Mouse (Mus musculus) embryo, embryonic 9.5 days (tissue): ENCODE data around the gene Lipn.

Experiments used
- DNase-seq: peaks from one replicate; pipeline ENCODE4 v3.0.0-alpha.2; 2017; ENCODE audit errors: extremely low spot score

The Lipn gene

GRCm38 (mm10) chr19:34066779-34067472, at the start of gene Lipn:
TSS of gene Lipn (plus strand) at chr19:34067358.
- DNase-seq, result no peak

- no peak for DNase-seq
Observed at GRCm38 (mm10) chr19:34021440-34022172, 45.6 kb upstream of the Lipn start.

GRCm38 (mm10) chr19:34022759-34023158, 44.4 kb upstream of the Lipn start:
- DNase-seq, result no peak

- no peak for DNase-seq
Observed at GRCm38 (mm10) chr19:34039731-34040130, 27.4 kb upstream of the Lipn start.

GRCm38 (mm10) chr19:34043008-34043407, 24.1 kb upstream of the Lipn start:
- no peak for DNase-seq

- DNase-seq, result no peak
Observed at GRCm38 (mm10) chr19:34049371-34050039, 17.7 kb upstream of the Lipn start.

DNA sequence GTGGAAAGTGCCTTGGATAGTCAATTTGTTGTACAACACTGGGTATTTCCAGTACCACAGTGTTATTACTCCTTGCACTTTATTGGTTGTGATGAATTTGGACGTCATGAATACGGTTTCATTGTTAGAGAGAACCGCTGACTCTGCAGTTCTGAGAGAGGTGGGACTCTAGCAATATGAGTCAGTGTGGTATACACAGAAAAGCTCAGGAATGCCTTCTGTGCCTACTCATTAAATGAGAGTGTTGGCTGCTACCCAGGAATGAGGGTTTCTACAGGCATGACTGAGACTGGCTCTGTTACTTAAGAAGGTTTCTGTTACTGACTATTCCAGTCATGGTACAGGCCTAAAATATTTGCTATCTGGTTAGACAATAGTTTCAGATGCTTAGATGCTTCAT, 15.7 kb upstream of the Lipn start:
- DNase-seq, result no peak

DNA sequence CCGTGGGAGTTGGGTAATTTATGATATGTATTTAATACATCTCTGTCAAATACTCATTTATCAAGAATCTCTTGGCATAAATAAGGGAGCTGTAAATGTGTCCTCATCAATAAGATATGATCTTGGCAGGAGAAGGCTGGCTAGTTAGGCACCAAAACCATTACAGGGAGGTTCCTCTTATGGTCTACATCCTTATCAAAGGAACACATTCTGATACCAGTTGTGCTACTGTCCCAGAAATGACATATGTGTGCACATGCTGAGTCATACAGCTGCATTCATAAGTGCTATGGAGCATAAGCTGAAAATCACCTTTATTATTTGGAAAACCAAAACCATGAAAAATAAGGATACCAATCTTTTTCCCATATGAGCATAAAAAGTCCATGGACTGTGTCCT, 3.6 kb upstream of the Lipn start:
- no peak for DNase-seq

- no peak for DNase-seq
Observed at GRCm38 (mm10) chr19:34064059-34064458, 3.1 kb upstream of the Lipn start.

- no peak for DNase-seq
Observed at GRCm38 (mm10) chr19:34074239-34074638, 7.1 kb downstream of the Lipn start.

- DNase-seq, result no peak
Observed at GRCm38 (mm10) chr19:34078130-34078529, 11.0 kb downstream of the Lipn start.

DNA sequence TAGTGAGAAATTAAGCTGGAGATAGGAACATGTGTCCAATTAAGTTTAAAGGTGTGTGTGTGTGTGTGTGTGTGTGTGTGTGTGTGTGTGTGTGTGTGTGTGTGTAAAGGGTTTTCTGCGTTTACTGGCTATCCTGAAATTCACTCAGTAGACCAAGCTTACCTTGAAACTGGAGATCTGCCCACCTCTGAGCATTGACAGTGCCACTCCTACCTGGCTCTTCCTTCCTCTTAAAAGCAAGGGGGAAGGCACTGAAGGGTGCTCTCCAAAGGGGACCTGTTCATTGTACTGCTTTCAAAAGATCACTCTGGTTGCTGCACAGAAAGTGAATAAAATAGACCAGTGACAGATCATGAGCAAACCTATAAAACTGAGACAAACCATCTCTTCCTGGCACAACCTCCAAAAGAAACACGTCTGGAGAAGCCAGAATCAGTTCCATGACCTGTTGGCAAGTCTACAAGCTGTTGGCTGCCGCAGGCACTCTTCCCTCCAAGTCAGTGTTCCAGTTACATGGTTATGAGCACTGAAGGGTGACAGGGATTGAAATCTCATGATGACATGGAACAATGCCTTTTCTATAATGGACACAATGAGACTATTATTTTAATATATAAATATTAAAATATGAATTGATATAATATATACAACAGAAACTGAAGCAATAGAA, 22.0 kb downstream of the Lipn start:
- DNase-seq, result no peak

DNA sequence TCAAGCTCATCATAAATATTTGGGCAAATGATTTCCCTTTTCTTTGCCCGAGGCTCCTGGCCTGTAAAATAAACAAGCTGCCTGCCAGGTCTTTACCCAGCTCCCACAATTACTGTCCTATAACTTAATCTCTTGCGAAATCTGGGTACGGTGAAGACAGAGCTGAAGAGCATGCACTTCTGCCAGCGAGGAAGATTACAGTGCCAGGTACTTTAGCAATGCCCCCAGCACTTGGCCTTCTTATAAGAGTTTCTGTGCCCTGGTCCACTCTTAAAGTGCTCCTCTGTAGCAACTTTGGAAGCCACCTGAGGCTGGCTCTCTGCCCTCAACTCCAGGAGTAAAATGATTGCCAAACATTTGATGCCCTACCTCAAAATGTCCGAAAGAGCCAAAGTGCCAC, 28.2 kb downstream of the Lipn start:
- DNase-seq, result no peak

DNA sequence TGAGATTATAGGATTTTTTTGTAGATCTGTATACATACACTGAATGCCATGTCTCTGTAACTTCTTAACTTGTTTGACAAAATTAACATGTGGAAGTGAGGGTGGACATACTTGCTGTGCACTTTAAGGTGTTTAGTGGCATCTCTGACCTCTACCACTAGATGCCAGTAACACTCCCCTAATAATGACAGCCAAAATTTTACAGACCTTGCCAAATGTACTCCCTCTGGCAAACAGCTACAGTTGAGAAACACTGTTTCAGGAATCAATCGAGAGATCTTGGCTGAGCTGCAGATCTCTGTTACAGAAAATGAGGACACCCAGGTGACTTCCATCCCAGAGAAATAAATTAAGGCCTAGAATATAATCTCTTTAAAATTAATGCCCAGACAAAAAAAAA, 29.1 kb downstream of the Lipn start:
- no peak for DNase-seq

DNA sequence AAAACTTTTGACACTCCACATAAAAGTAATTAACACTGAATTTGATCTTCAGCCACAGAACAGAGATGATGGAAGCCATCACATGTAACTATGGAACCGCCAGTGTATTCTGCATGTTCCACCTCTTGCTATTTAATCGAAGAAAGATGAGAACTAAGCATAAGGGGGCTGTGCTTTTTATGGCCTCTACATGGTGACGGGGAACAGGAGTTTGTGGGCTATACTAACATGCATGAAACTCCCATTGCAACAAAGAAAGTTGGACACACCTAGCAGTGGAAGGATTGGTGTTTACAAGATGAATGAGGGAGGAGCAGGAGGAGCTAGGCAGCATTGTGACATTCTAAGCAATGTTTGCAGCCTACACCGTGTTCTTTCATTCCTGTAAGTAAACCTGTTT, 33.5 kb downstream of the Lipn start, which contains the start of gene Lipm:
Gene Lipm, plus strand, starts transcription at position 301 of the 400 bp plus-strand sequence.
- DNase-seq, result no peak

DNA sequence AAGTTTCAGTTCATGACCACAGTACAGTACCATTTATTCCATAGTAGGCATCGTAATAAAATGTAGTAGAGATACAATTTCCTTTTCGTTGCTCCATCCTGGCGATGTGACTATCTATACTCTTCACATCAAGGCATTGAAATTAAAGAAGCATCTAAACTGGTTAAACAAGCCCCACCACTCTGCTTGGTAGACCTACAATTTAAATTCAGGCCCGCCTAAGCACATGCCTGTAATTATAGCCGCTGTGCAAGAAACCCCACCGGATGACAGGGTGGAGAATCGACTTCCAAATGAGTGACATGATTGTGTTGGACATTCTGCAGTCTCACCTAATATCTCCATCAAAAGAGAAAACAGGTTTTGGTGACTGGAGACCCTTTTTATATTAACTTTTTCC, 34.7 kb downstream of the Lipn start:
- no peak for DNase-seq

DNA sequence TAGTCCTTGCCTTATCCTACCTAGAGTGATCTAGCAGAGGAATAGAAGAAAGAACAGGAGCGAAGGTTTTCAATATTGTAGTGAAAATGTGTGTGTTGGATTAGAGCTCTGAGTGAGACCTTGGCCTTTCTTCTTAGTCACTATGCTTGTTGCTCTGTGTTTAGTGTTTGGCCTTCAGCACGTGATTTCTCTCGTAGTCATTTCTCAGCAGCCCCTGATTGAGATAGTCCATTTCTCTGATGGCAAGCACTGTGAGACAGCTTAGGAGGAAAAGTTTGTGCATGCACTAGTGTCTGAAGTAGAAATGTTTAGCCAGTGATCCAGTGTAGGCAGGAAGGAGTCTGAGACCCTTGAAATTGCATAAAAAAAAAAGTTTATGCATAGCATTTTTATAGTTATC, 37.7 kb downstream of the Lipn start:
- DNase-seq, result no peak

- DNase-seq, result no peak
Observed at GRCm38 (mm10) chr19:34119102-34119501, 51.9 kb downstream of the Lipn start.

DNA sequence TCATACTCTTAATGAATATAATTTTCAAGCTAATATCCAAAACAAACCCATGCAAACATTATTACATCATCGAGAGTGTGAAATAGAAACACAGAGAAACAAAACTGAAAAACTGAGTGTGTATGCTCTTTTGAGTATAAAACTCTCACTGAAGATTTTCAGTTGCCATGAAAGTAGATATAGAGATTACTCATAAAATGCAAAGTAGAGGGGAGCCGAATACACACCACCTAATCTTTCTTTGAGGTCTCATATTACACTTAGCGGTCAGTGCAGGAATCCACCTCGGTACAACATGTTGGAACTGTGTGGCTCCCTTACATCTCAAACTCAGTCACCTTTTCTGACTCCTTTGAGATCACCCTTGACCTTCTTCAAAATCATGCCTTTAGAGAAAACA, 52.5 kb downstream of the Lipn start:
- DNase-seq, result no peak

DNA sequence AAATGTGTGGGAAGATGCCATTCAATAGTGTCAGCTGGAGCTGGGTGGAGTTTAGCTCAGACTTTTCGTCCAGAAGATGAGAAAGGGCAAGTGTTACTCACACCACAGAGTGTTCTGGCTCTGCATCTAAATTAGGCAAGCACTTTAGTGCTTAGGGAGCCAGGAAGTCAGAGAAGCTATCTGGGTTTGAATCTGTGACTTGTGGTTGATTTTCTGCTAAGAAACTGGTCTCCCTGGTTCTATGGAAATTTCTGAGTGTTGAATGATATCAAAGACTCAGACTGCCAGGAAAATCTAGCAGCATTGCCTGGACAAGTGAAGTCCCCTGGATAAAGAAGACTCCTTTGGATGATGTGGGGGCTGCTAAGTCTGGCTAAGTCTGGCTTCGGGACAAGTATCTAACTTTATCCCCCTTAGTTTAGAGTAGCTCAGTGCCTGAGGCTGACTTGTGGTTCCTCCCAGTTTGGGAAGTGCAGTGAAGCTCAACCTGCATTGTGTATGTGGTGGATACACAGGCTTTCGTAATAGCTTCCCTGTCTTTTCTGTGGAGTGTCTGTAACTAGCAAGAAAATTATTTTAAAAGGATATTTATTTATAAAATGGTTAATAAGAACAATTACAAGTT, 53.1 kb downstream of the Lipn start:
- no peak for DNase-seq
